Mouse (Mus musculus) heart, embryonic 10.5 days (tissue): ENCODE measurements at regions not wholly inside any gene's neighbourhood (a gene's known extent, or its start where the extent isn't known, plus 50 kb on each side); places are given as distances from the start of the nearest gene placed in this dataset.
"Not testable (repeated sequence)": the region's sequence is repeated elsewhere in the genome, so short reads cannot be mapped to it uniquely, and the experiment has no call there.

Source experiments
- DNase-seq: peaks from one replicate; pipeline ENCODE4 v3.0.0-alpha.2; 2017; ENCODE audit warnings: low spot score
- H3K27ac ChIP-seq: fragments of 300-500 bp; sonication (generic); 2 replicates; pipeline ENCODE4 v1.5.1; 2016; ENCODE audit warnings: mild to moderate bottlenecking
- H3K27me3 ChIP-seq: fragments of 300-500 bp; sonication (generic); 2 replicates; pipeline ENCODE4 v1.6.1; 2016; ENCODE audit warnings: mild to moderate bottlenecking; ENCODE audit not compliant: poor library complexity, insufficient read depth, severe bottlenecking
- H3K36me3 ChIP-seq: fragments of 300-500 bp; sonication (generic); 2 replicates; pipeline ENCODE4 v1.6.1; 2016; ENCODE audit warnings: mild to moderate bottlenecking, moderate library complexity
- H3K4me1 ChIP-seq: fragments of 300-500 bp; sonication (generic); 2 replicates; pipeline ENCODE4 v1.6.1; 2016; ENCODE audit warnings: mild to moderate bottlenecking
- H3K4me3 ChIP-seq: fragments of 300-500 bp; sonication (generic); 2 replicates; pipeline ENCODE4 v1.5.1; 2016; ENCODE audit warnings: mild to moderate bottlenecking, moderate library complexity
- H3K9me3 ChIP-seq: fragments of 300-500 bp; sonication (generic); 2 replicates; pipeline ENCODE4 v1.6.1; 2016; ENCODE audit warnings: mild to moderate bottlenecking, moderate library complexity
- WGBS: fragments of 180-500 bp; shearing (Covaris S2); methylation state at CpG from one replicate; pipeline ENCODE4 v1.1.7; 2016; 5-methylcytosine and 5-hydroxymethylcytosine counted together

- WGBS = 90% methylated on average over 2 of the region's 2 CpGs
- Histone ChIP-seq H3K4me3 (no peak overlapping the region), H3K36me3 (no peaks in the 10 kb centered on the region), H3K27me3 (no peaks in the 10 kb centered on the region), H3K4me1 (no peaks in the 10 kb centered on the region), H3K27ac (no peak overlapping the region), H3K9me3 (no peaks in the 10 kb centered on the region)
- no peak for DNase-seq
Measured at GRCm38 (mm10) chr5:4248422-4248821, 56.3 kb downstream of the Mterf1b start.

- 81% methylated on average over 5 of the region's 5 CpGs for WGBS
- not testable (repeated sequence) for H3K27me3 ChIP-seq, H3K4me3 ChIP-seq, DNase-seq, H3K9me3 ChIP-seq, H3K36me3 ChIP-seq, H3K27ac ChIP-seq, H3K4me1 ChIP-seq
Measured at GRCm38 (mm10) chr5:4254280-4254679, 62.1 kb downstream of the Mterf1b start.

GRCm38 (mm10) chr5:4257048-4257750, 65.0 kb downstream of the Mterf1b start:
- 80% methylated on average over 12 of the region's 12 CpGs for WGBS
- Histone ChIP-seq H3K27me3 (no peaks in the 10 kb centered on the region), H3K36me3 (no peaks in the 10 kb centered on the region), H3K27ac (no peak overlapping the region), H3K4me1 (peaks cover 10% of the 10 kb centered on the region; the same call in 1 of the 2 replicates), H3K9me3 (no peaks in the 10 kb centered on the region), H3K4me3 (no peak overlapping the region)
- no peak for DNase-seq

DNA sequence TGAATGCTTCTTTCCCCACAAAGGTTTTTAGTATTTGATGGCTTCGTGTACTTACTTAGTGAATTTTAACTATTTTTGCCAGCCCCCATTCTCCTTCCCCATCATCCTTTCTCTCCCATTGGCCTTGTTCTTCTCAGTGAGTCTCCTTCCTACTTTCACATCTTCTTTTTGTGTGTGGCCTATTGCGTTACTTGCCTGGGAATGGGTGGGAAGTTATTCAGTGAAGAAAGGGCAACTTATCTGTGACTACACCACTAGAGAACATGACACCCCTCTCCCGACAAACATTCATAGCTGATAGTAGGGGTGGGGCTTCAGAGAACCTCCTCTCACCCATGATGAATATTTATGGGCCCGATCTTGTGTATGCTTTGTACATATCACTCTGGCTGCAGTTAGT, 67.1 kb downstream of the Mterf1b start:
- WGBS = 80% methylated on average over 4 of the region's 4 CpGs
- H3K4me3 ChIP-seq = no peak overlapping the region
- peaks cover 10% of the 10 kb centered on the region; the same call in 1 of the 2 replicates for H3K4me1 ChIP-seq
- no peaks in the 10 kb centered on the region for H3K27me3 ChIP-seq
- H3K9me3 ChIP-seq = no peaks in the 10 kb centered on the region
- no peak for DNase-seq
- H3K36me3 ChIP-seq = no peaks in the 10 kb centered on the region
- H3K27ac ChIP-seq = no peak overlapping the region

GRCm38 (mm10) chr5:4262666-4263065, 70.5 kb downstream of the Mterf1b start:
- H3K9me3 ChIP-seq = no peaks in the 10 kb centered on the region
- no peak overlapping the region for H3K4me3 ChIP-seq
- no peaks in the 10 kb centered on the region for H3K36me3 ChIP-seq
- peaks cover 10% of the 10 kb centered on the region; the same call in 1 of the 2 replicates for H3K4me1 ChIP-seq
- no peak for DNase-seq
- H3K27ac ChIP-seq = no peak overlapping the region
- no peaks in the 10 kb centered on the region for H3K27me3 ChIP-seq
- 76% methylated on average over 1 of the region's 1 CpGs for WGBS

GRCm38 (mm10) chr5:4263560-4264160, 71.5 kb downstream of the Mterf1b start:
- Histone ChIP-seq H3K27me3 (no peaks in the 10 kb centered on the region), H3K9me3 (no peaks in the 10 kb centered on the region), H3K4me1 (peaks cover 10% of the 10 kb centered on the region; the same call in 1 of the 2 replicates), H3K4me3 (no peak overlapping the region), H3K27ac (no peak overlapping the region), H3K36me3 (no peaks in the 10 kb centered on the region)
- DNase-seq = no peak
- 73% methylated on average over 5 of the region's 5 CpGs for WGBS

DNA sequence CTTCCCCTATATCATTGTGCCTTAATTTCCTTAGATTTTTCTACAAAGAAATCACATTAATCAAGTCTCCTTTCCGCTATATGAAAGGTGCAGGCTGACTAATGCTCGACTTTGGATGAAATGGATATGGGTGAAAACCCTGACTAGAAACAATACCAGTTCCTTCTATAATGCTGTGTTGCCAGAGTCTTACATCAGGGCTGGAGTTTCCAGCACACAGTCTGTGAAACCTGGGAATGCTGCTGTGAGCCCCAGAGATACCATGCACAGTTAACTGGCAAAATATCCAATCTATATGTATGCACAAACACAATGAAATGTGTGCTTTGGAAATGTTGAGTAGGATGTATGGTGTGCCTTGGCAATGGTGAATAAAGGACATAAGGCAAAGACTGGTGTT, 75.5 kb downstream of the Mterf1b start:
- Histone ChIP-seq H3K27ac (no peak overlapping the region), H3K36me3 (no peaks in the 10 kb centered on the region), H3K4me3 (no peak overlapping the region), H3K4me1 (no peaks in the 10 kb centered on the region), H3K9me3 (no peaks in the 10 kb centered on the region), H3K27me3 (no peaks in the 10 kb centered on the region)
- no peak for DNase-seq
- 74% methylated on average over 2 of the region's 2 CpGs for WGBS

DNA sequence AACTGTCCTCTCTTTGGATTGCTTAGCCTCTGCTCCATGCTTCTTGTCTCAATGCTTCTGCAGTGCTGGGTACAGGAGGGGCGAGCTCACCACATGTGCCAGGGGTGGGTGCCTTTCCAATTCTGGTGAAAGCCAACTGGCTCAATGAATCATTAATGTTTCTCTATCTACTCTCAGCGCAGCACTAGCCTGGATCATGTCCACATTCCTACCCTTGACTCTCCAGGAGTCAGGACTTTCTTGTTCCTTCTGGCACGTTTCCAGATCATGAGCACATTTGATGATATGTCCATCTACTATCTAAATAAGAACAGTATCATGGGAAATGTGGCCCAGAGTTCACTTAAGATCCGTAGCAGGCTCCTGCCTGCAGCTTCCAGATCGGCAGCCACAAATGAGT, 80.8 kb downstream of the Mterf1b start:
- no peaks in the 10 kb centered on the region for H3K36me3 ChIP-seq
- DNase-seq = no peak
- no peak overlapping the region for H3K4me3 ChIP-seq
- 68% methylated on average over 5 of the region's 5 CpGs for WGBS
- no peaks in the 10 kb centered on the region for H3K4me1 ChIP-seq
- no peaks in the 10 kb centered on the region for H3K27me3 ChIP-seq
- no peak overlapping the region; the same call in 1 of the 2 replicates for H3K27ac ChIP-seq
- no peaks in the 10 kb centered on the region for H3K9me3 ChIP-seq

DNA sequence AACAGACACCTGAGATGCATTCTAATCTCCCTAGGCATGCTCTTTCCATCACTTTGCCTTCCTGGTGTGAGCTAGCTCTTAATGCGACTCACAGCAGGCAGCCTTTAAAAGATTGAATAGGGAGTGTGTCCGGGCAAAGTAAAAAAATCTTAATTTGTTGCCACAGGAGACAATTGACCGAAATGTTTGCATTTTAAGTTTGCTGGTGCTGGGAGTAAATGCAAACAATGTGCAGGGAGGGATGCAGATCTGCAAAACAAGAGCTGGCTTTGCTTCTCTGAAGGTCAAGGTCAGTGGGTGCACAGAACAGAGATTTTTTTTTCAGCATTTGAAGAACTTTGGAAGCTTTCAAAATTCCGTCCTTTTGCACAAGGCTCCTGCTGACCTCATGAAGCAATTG, 111.4 kb downstream of the Mterf1b start:
- no peak overlapping the region for H3K27ac ChIP-seq
- no peak overlapping the region for H3K4me3 ChIP-seq
- 22% methylated on average over 4 of the region's 4 CpGs for WGBS
- H3K36me3 ChIP-seq = no peaks in the 10 kb centered on the region
- H3K9me3 ChIP-seq = no peaks in the 10 kb centered on the region
- DNase-seq = no peak
- H3K27me3 ChIP-seq = no peaks in the 10 kb centered on the region
- no peaks in the 10 kb centered on the region for H3K4me1 ChIP-seq

DNA sequence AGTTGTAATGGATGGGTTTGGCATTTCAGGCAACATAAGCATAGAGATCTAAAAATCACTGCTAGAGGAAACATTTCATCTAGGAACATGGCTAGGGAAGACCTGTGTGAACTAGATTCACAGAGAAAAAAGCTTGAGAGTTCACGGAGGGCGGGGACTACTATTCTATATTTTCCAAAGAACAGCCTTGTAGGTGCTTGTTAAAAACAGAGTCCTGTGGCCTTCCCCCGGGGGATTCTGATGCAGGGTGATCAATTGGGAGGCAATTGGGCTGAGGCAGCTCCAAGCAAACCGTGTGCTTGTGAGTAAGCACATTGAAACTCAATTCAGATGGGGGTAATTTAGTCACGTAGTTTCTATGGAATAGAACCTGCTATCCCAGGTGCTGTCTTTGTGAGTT, 112.0 kb downstream of the Mterf1b start:
- WGBS = 63% methylated on average over 5 of the region's 5 CpGs
- no peaks in the 10 kb centered on the region for H3K27me3 ChIP-seq
- H3K4me3 ChIP-seq = no peak overlapping the region
- no peaks in the 10 kb centered on the region for H3K9me3 ChIP-seq
- H3K27ac ChIP-seq = no peak overlapping the region
- no peaks in the 10 kb centered on the region for H3K36me3 ChIP-seq
- no peaks in the 10 kb centered on the region for H3K4me1 ChIP-seq
- no peak for DNase-seq

GRCm38 (mm10) chr5:4308514-4308913, 116.3 kb downstream of the Mterf1b start:
- 82% methylated on average over 5 of the region's 5 CpGs for WGBS
- Histone ChIP-seq H3K9me3 (no peaks in the 10 kb centered on the region), H3K36me3 (no peaks in the 10 kb centered on the region), H3K4me3 (no peak overlapping the region), H3K27me3 (no peaks in the 10 kb centered on the region), H3K4me1 (peaks cover 6% of the 10 kb centered on the region), H3K27ac (no peak overlapping the region)
- DNase-seq = no peak

- 58% methylated on average over 4 of the region's 4 CpGs for WGBS
- no peak overlapping the region for H3K4me3 ChIP-seq
- H3K27ac ChIP-seq = peak overlapping the region; percentile 65
- H3K36me3 ChIP-seq = no peaks in the 10 kb centered on the region
- no peaks in the 10 kb centered on the region for H3K27me3 ChIP-seq
- no peaks in the 10 kb centered on the region for H3K9me3 ChIP-seq
- no peak for DNase-seq
- H3K4me1 ChIP-seq = peaks cover 6% of the 10 kb centered on the region
Measured at GRCm38 (mm10) chr5:4311169-4311568, 119.0 kb downstream of the Mterf1b start.

DNA sequence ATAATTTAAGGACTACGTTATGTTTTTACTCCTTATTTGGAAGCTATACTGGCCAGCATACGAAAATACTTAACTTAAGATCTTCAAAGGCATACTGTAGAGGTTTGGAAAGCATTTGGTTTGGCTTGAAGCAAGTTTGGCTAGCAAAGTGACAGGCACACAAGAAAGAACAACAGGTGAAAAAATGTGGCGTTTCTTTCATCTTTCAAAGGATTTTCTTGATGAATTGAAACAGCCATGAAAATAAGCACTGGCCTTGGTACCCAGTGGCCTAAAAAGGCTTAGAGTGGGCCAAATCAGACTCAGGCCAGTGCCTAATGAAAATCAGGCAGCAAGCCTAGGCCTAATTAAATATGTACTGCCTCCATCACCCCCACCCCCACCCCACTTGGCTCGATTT, 119.4 kb downstream of the Mterf1b start:
- Histone ChIP-seq H3K4me3 (no peak overlapping the region), H3K27ac (peak overlapping the region; percentile 65), H3K4me1 (peaks cover 6% of the 10 kb centered on the region), H3K27me3 (no peaks in the 10 kb centered on the region), H3K9me3 (no peaks in the 10 kb centered on the region), H3K36me3 (no peaks in the 10 kb centered on the region)
- whole genome bisulfite sequencing = 71% methylated on average over 4 of the region's 4 CpGs
- no peak for DNase-seq

DNA sequence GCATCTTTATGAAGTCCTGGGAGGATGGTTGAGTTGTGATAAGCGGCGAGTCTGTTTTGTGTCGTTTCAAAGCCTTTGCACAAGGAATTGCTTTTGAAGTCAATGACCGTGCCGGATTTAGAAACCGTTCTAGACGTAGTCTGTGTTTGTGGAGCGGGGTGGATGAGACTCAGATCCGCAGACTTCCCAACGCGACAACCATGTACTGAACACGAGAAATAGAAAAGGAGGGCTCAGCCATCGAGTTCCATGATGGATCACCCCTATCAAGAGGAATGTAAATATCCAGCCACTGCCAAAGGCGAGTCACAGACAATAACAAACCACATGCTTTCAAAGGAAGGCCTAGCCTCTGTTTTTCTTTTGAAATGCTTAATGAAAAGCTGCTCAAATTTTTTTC, 120.5 kb downstream of the Mterf1b start:
- DNase-seq = no peak
- Histone ChIP-seq H3K27me3 (no peaks in the 10 kb centered on the region), H3K9me3 (no peaks in the 10 kb centered on the region), H3K4me1 (peaks cover 6% of the 10 kb centered on the region), H3K27ac (peak overlapping the region; percentile 65), H3K36me3 (no peaks in the 10 kb centered on the region), H3K4me3 (no peak overlapping the region)
- 54% methylated on average over 14 of the region's 14 CpGs for WGBS
